Mouse (Mus musculus) Muller cell, postnatal 12 days (primary cell): ENCODE measurements around the gene Tnks1bp1.

Experiments
- DNase-seq: peaks from one replicate; pipeline ENCODE4 v3.0.0-alpha.2; 2015; ENCODE audit errors: inconsistent ontology term

Gene Tnks1bp1

GRCm38 (mm10) chr2:85091325-85091724 is 43.5 kb downstream of the Tnks1bp1 start:
- DNase-seq: no peak

DNA sequence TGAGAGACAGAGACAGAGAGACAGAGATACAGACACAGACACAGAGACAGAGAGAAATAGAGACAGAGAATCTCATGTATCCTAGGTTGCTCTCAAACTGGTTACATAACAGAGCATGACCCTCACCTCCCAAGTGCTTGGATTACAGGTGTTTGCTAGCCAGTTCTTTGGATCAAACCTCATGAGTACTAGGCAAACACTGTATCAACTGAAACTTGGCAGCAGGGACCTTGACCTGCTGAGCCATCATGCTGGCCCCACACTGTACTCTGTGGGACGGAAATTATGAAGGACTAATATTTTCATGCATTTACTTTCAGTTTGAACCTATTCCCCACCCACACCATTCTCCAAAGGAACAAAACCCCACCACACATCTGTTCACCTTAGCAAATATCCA is 45.6 kb downstream of the Tnks1bp1 start:
- no peak for DNase-seq

DNA sequence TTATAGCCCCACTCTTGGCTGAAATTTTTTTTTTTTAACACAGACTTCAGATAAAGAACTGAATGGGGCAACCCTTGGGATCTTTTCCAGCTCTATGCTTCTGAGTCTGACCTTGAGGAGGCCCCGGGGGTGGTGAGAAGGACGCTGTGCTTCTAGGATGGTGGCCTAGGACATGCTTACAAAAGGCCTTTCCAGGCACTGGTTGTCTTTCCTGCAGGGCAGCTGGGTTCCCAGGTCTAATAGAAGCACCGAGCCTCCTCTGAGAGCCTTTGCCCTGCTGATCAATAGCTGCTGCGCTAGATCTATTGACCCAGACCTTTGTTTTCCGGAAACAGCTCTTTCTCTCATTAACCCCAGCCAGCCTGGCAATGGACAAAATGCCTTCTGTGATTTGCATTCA is 48.1 kb downstream of the Tnks1bp1 start:
- DNase-seq: no peak

GRCm38 (mm10) chr2:85098014-85098413 is 50.2 kb downstream of the Tnks1bp1 start:
- peak; percentile 72 for DNase-seq

DNA sequence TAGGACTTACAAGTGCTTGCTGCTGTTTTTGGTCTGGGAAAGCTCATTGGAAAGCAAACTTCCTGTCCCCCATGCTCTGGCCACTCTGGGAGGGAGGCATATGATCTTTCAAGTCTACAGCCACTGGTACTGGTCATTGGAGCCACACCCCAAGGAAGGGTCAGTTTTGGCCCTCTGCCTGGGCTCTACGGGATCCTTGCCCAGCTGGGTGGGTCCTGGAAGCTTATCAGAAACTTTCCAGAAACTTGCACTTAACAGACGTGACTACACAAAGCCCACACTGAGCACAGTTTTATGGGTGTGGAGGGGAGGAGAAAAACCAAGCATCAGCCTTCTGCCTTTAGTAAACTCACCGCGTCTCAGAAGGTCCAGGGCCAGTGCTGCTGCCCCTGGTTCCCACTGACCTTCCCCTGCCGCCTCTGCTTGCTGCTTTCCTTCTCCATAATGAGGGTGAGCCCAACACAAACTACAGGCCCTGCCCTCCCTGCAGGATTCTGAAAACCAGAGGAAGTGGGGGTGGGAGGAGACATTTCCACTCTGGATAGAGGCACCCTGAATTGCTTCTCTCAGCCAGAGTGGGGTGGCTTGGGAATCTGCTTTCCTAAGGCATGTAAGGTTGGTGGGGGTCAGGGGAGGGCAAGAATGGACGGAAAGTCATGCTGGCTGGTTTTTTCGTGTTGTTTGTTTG is 51.1 kb downstream of the Tnks1bp1 start:
- DNase-seq: no peak

DNA sequence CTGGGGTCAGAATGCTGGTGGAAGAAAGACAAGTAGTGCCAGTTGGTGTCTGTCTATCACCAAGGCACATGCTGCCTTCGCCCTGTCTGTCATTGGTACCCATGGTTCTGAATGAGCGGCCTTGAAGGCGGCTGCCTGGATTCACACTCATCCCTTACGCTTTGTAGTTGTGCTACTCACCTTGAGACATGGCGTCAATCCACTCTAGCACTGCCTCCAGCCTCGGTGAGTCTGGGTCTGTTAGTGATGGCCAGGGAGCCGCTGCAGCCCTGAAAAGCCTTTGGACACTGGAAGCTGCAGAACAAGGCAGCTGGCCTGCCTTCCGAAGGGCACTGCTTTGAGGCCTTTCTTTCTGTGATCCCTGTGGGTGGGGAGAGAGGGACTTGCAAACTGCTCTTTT is 55.4 kb downstream of the Tnks1bp1 start:
- DNase-seq: no peak

GRCm38 (mm10) chr2:85105426-85106013 is 57.7 kb downstream of the Tnks1bp1 start:
- DNase-seq: no peak

GRCm38 (mm10) chr2:85106068-85106790 is 58.4 kb downstream of the Tnks1bp1 start:
- no peak for DNase-seq

- DNase-seq: no peak
Observed at GRCm38 (mm10) chr2:85106941-85107340, 59.1 kb downstream of the Tnks1bp1 start.

DNA sequence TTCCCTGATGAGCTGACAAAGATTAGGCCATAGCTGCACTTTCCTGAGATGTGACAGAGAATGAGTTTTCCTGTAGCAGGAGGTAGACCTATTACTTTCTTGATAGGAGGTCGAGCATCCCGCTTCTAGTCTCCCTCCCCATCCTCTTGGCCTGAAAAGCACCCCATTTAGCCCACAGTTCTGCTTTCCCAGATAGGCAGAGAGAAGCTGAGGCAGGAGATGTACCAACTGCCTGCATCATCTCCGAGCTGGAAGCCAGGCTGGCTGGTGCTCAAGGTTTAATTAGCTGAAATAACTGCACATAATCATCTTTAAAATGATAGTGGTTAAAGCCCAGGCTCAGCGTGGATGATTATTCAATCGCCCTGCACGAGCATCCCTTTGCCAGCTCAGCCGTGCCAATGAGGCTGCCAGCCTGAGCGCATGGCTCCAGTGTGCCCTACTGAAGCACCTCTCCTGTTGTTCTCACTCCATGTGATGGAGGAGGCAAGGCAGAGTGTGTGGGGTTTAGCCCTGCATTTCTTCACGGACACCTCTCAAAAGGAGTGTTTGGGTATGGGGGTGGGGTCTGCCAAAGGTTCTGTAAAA is 62.6 kb downstream of the Tnks1bp1 start:
- DNase-seq: no peak
